ENCODE assay signal across 7 mouse cellular contexts in genomic region chr15:93518941-93519835, GRCm38 (mm10).
A peak's percentile ranks its signal among the peaks of the same experiment; 100 is the strongest.
DNase-seq lines count a peak whose midpoint lies in the region; ATAC-seq lines count a peak whose summit lies in the region.

No protein-coding gene starts in this region.

- peak overlapping the region; percentile 85 for H3K27ac ChIP-seq in intestine, embryonic 16.5 days (ENCODE audit: low read length)
- peak overlapping the region; percentile 91 for H3K27ac ChIP-seq in limb, embryonic 12.5 days
- peak overlapping the region; percentile 40; the same call in 1 of the 2 replicates for H3K27ac ChIP-seq in midbrain, embryonic 13.5 days

- peak overlapping the region; percentile 82 for H3K4me3 ChIP-seq in intestine, embryonic 16.5 days (ENCODE audit: low read length)
- peak overlapping the region; percentile 83 for H3K4me3 ChIP-seq in limb, embryonic 12.5 days (replicated peaks)
- peak overlapping the region; percentile 74 for H3K4me3 ChIP-seq in midbrain, embryonic 13.5 days (replicated peaks)

- under 1% methylated on average over 79 of the region's 85 CpGs for WGBS in intestine, embryonic 16.5 days
- under 1% methylated on average over 85 of the region's 85 CpGs for WGBS in limb, embryonic 12.5 days
- WGBS in midbrain, embryonic 13.5 days, result under 1% methylated on average over 85 of the region's 85 CpGs

- H3K27me3 ChIP-seq in intestine, embryonic 16.5 days (replicated peaks; ENCODE audit: control insufficient read depth, insufficient read depth, low read length), result no peaks in the 10 kb centered on the region
- peaks cover 3% of the 10 kb centered on the region for H3K27me3 ChIP-seq in limb, embryonic 12.5 days
- peaks cover 71% of the 10 kb centered on the region for H3K27me3 ChIP-seq in midbrain, embryonic 13.5 days

- H3K4me1 ChIP-seq in intestine, embryonic 16.5 days (ENCODE audit: control insufficient read depth, insufficient read depth, low read length), result peaks cover 27% of the 10 kb centered on the region
- H3K4me1 ChIP-seq in limb, embryonic 12.5 days (replicated peaks), result peaks cover 70% of the 10 kb centered on the region
- H3K4me1 ChIP-seq in midbrain, embryonic 13.5 days (replicated peaks), result peaks cover 24% of the 10 kb centered on the region

- peak; percentile 91 for DNase-seq in adrenal gland, postnatal 25 days
- DNase-seq in embryo, embryonic 11.5 days (ENCODE audit: low read depth, low spot score), result peak; percentile 56
- peak; percentile 87 to 91 for DNase-seq in gastrocnemius, postnatal 4 days (ENCODE audit: low spot score in 2 of 2)
- peak; percentile 52 for DNase-seq in skeletal muscle tissue, adult 2 months (ENCODE audit: low read depth, low spot score)

- no peaks in the 10 kb centered on the region for H3K9me3 ChIP-seq in intestine, embryonic 16.5 days (ENCODE audit: control insufficient read depth, low read length)
- no peaks in the 10 kb centered on the region for H3K9me3 ChIP-seq in limb, embryonic 12.5 days
- H3K9me3 ChIP-seq in midbrain, embryonic 13.5 days, result no peaks in the 10 kb centered on the region

- H3K36me3 ChIP-seq in intestine, embryonic 16.5 days (ENCODE audit: control insufficient read depth, insufficient read depth, low read length), result no peaks in the 10 kb centered on the region
- H3K36me3 ChIP-seq in limb, embryonic 12.5 days, result no peaks in the 10 kb centered on the region
- no peaks in the 10 kb centered on the region for H3K36me3 ChIP-seq in midbrain, embryonic 13.5 days

- H3K9ac ChIP-seq in intestine, embryonic 16.5 days (ENCODE audit: low read depth, low read length), result peak overlapping the region; percentile 76
- H3K9ac ChIP-seq in limb, embryonic 12.5 days (replicated peaks), result peak overlapping the region; percentile 85
- peak overlapping the region; percentile 74 for H3K9ac ChIP-seq in midbrain, embryonic 13.5 days (replicated peaks)

- peak; percentile 92 for ATAC-seq in intestine, embryonic 16.5 days
- peak; percentile 84 for ATAC-seq in limb, embryonic 12.5 days (ENCODE audit: insufficient number of reproducible peaks, insufficient read depth, low FRiP score, low TSS enrichment, low read depth)
- ATAC-seq in midbrain, embryonic 13.5 days, result peak; percentile 92

- H3K4me2 ChIP-seq in intestine, embryonic 16.5 days (ENCODE audit: low read depth, low read length), result peak overlapping the region; percentile 94
- H3K4me2 ChIP-seq in limb, embryonic 12.5 days, result peak overlapping the region; percentile 94
- peak overlapping the region; percentile 97 for H3K4me2 ChIP-seq in midbrain, embryonic 13.5 days (replicated peaks)

Comparison
In these comparisons a context has a peak if more than half of its experiments do, and no peak if none do; other contexts are left out.
1. Peak in every context shown above with its lines: DNase-seq, ATAC-seq, H3K4me3 ChIP-seq and H3K27ac ChIP-seq.
2. H3K27ac ChIP-seq: peak in every context shown above with its lines; median percentile 91 in limb, embryonic 12.5 days; 85 in intestine, embryonic 16.5 days; 40 in midbrain, embryonic 13.5 days.